Mouse (Mus musculus) cerebellum, adult 2 months (tissue): ENCODE data around the gene Sntb2.

Source experiments
- CTCF ChIP-seq: fragments of 200-500 bp; IDR thresholded peaks from 2 replicates; pipeline ENCODE4 v1.5.1; 2011; ENCODE audit warnings: low read depth, mild to moderate bottlenecking, control low read depth, low read length, moderate library complexity, borderline replicate concordance; ENCODE audit not compliant: insufficient read depth
- POLR2A ChIP-seq: fragments of 200-500 bp; IDR thresholded peaks from 2 replicates; pipeline ENCODE4 v1.6.1; 2011; ENCODE audit warnings: low read length, control low read depth, borderline replicate concordance; ENCODE audit not compliant: insufficient read depth

GRCm38 (mm10) chr8:106978755-106979251 lies 43.3 kb downstream of the Sntb2 start:
- TF ChIP-seq CTCF (no peak), POLR2A (no peak)
